ENCODE assay signal across 9 mouse cellular contexts in genomic region chr12:105027323-105027991, GRCm38 (mm10). TPM values are rescaled to one million over a fixed set of nuclear protein-coding genes. Genes with fewer than 3 reads are reported as not detected.
A peak's percentile ranks its signal among the peaks of the same experiment; 100 is the strongest.
DNase-seq lines count a peak whose midpoint lies in the region; ATAC-seq and TF ChIP-seq lines count a peak whose summit lies in the region.
"Had no signal": no experiment of that assay in that cellular context is flagged by ENCODE, and none has a peak within 500 bp of the region (broad histone marks: within the 10 kb centered on the region; RNA-seq: fewer than 3 reads in every experiment).

No protein-coding gene starts in this region.

- WGBS in forebrain, postnatal 0 days, result 34% methylated on average over 15 of the region's 15 CpGs
- 35% methylated on average over 15 of the region's 15 CpGs for WGBS in forebrain, embryonic 15.5 days
- WGBS in heart, embryonic 11.5 days (ENCODE audit: insufficient replicate concordance), result 28% methylated on average over 15 of the region's 15 CpGs

- H3K4me2 ChIP-seq in forebrain, postnatal 0 days (ENCODE audit: low read depth), result no peak overlapping the region
- no peak overlapping the region for H3K4me2 ChIP-seq in forebrain, embryonic 15.5 days (replicated peaks)
- H3K4me2 ChIP-seq in heart, embryonic 11.5 days, result no peak overlapping the region
- H3K4me2 ChIP-seq: midbrain, embryonic 12.5 days had no signal

- no peak overlapping the region for H3K27ac ChIP-seq in forebrain, postnatal 0 days (ENCODE audit: low read depth, low read length)
- H3K27ac ChIP-seq in forebrain, embryonic 15.5 days (replicated peaks), result no peak overlapping the region
- H3K27ac ChIP-seq in cortical plate, adult 2 months (ENCODE audit: insufficient read depth, low read length), result no peak overlapping the region
- H3K27ac ChIP-seq in heart, embryonic 11.5 days (ENCODE audit: low read depth, low read length), result peak overlapping the region; percentile 70
- H3K27ac ChIP-seq: midbrain, embryonic 12.5 days had no signal

- peaks cover 4% of the 10 kb centered on the region; the same call in 1 of the 2 replicates for H3K4me1 ChIP-seq in forebrain, postnatal 0 days (ENCODE audit: insufficient read depth)
- peaks cover 16% of the 10 kb centered on the region for H3K4me1 ChIP-seq in forebrain, embryonic 15.5 days
- no peaks in the 10 kb centered on the region for H3K4me1 ChIP-seq in cortical plate, adult 2 months (ENCODE audit: control insufficient read depth, insufficient read depth, low read length)
- peaks cover 9% of the 10 kb centered on the region for H3K4me1 ChIP-seq in heart, embryonic 11.5 days (ENCODE audit: control insufficient read depth, insufficient read depth, low read length)

- ATAC-seq in forebrain, postnatal 0 days, result no peak
- no peak for ATAC-seq in forebrain, embryonic 15.5 days (replicated peaks)
- ATAC-seq in heart, embryonic 11.5 days (replicated peaks; ENCODE audit: insufficient number of reproducible peaks, low FRiP score, low TSS enrichment), result no peak; the same call in 1 of the 2 replicates
- peak; percentile 36 for ATAC-seq in megakaryocyte-erythroid progenitor cell, adult 5-6 weeks (replicated peaks; ENCODE audit: low FRiP score, low TSS enrichment, poor library complexity, severe bottlenecking)

- TF ChIP-seq CTCF in forebrain, postnatal 0 days (IDR thresholded peaks at IDR 0.05; ENCODE audit: low read depth), result peak; percentile 68
- TF ChIP-seq CTCF in cortical plate, adult 2 months (IDR thresholded peaks at IDR 0.05; ENCODE audit: extremely low read depth, insufficient read depth, low read length), result peak; percentile 70

- H3K4me3 ChIP-seq in forebrain, postnatal 0 days (ENCODE audit: low read depth, low read length), result no peak overlapping the region
- H3K4me3 ChIP-seq in forebrain, embryonic 15.5 days, result no peak overlapping the region
- no peak overlapping the region for H3K4me3 ChIP-seq in cortical plate, adult 2 months (ENCODE audit: insufficient read depth, low read length)
- no peak overlapping the region for H3K4me3 ChIP-seq in heart, embryonic 11.5 days (ENCODE audit: low read depth, low read length)
- H3K4me3 ChIP-seq: midbrain, embryonic 12.5 days had no signal

- no peak overlapping the region for H3K9ac ChIP-seq in forebrain, postnatal 0 days
- no peak overlapping the region for H3K9ac ChIP-seq in forebrain, embryonic 15.5 days (replicated peaks)
- no peak overlapping the region for H3K9ac ChIP-seq in heart, embryonic 11.5 days (ENCODE audit: low read depth, low read length)
- H3K9ac ChIP-seq: midbrain, embryonic 12.5 days had no signal

- no peak for TF ChIP-seq POLR2A in cortical plate, adult 2 months (IDR thresholded peaks at IDR 0.05; ENCODE audit: extremely low read depth, insufficient read depth, low read length)

- no peaks in the 10 kb centered on the region for H3K9me3 ChIP-seq in forebrain, postnatal 0 days (ENCODE audit: low read length)
- no peaks in the 10 kb centered on the region for H3K9me3 ChIP-seq in forebrain, embryonic 15.5 days
- H3K9me3 ChIP-seq in heart, embryonic 11.5 days (replicated peaks; ENCODE audit: control insufficient read depth, low read length), result no peaks in the 10 kb centered on the region

- peak; percentile 55 for DNase-seq in forebrain, postnatal 0 days
- DNase-seq in NIH3T3 (ENCODE audit: low read depth), result peak; percentile 89
- peak; percentile 51 to 57 for DNase-seq in layer of hippocampus, postnatal 36 days
- DNase-seq in spleen, postnatal 36 days (ENCODE audit: low spot score in 2 of 2), result peak; percentile 85 to 92

- peaks cover 14% of the 10 kb centered on the region for H3K36me3 ChIP-seq in forebrain, postnatal 0 days (ENCODE audit: insufficient read depth)
- H3K36me3 ChIP-seq in forebrain, embryonic 15.5 days, result peaks cover 8% of the 10 kb centered on the region; the same call in 1 of the 2 replicates
- peaks cover 12% of the 10 kb centered on the region for H3K36me3 ChIP-seq in heart, embryonic 11.5 days (ENCODE audit: control insufficient read depth, insufficient read depth, low read length)

- H3K27me3 ChIP-seq in forebrain, postnatal 0 days (ENCODE audit: insufficient read depth, low read length), result no peaks in the 10 kb centered on the region
- H3K27me3 ChIP-seq in forebrain, embryonic 15.5 days, result no peaks in the 10 kb centered on the region
- no peaks in the 10 kb centered on the region for H3K27me3 ChIP-seq in heart, embryonic 11.5 days (ENCODE audit: control insufficient read depth, insufficient read depth, low read length)
- H3K27me3 ChIP-seq: midbrain, embryonic 12.5 days had no signal

RNA-seq across cellular contexts. Expression of gene Glrx5, which starts 5.0 kb away (rescaled TPM):
- total RNA-seq in forebrain, postnatal 0 days (2014; rRNA removed), result 47.4 and 84.5 TPM in 2 replicates
- 177 and 205 TPM in 2 replicates for polyA plus RNA-seq in forebrain, postnatal 0 days (2015; fragmentation: Nextera tagmentation; extraction: Ambion mirVana)
- 145 and 149 TPM in 2 replicates for polyA plus RNA-seq in forebrain, embryonic 15.5 days (2015; fragmentation: Nextera tagmentation; extraction: Ambion mirVana)
- 64.3 and 69.7 TPM in 2 replicates for polyA plus RNA-seq in cortical plate, adult 2 months (2012; rRNA removed)
- polyA plus RNA-seq in heart, embryonic 11.5 days (2014; fragmentation: Nextera tagmentation; extraction: Ambion mirVana), result 214 and 254 TPM in 2 replicates
- 10 to 100 TPM; 45.6 to 45.9 TPM for total RNA-seq in layer of hippocampus, postnatal 36 days (2021)
- 112 and 193 TPM in 2 replicates for total RNA-seq in megakaryocyte-erythroid progenitor cell, adult 5-6 weeks (2014; fragmentation: Nextera tagmentation)
- total RNA-seq in megakaryocyte-erythroid progenitor cell, adult 5-6 weeks (2017), result 59.2 and 86.9 TPM in 2 replicates

RNA-seq across cellular contexts. Expression of gene Syne3, which starts 17.8 kb away (rescaled TPM):
- total RNA-seq in forebrain, postnatal 0 days (2014; rRNA removed), result 0.92 and 1.8 TPM in 2 replicates
- 0.28 and 0.54 TPM in 2 replicates for polyA plus RNA-seq in forebrain, postnatal 0 days (2015; fragmentation: Nextera tagmentation; extraction: Ambion mirVana)
- polyA plus RNA-seq in forebrain, embryonic 15.5 days (2015; fragmentation: Nextera tagmentation; extraction: Ambion mirVana), result 0.11 TPM in 1 of 2 replicates, not detected in the other
- 0.68 and 0.90 TPM in 2 replicates for polyA plus RNA-seq in cortical plate, adult 2 months (2012; rRNA removed)
- 0.10 and 0.42 TPM in 2 replicates for polyA plus RNA-seq in heart, embryonic 11.5 days (2014; fragmentation: Nextera tagmentation; extraction: Ambion mirVana)
- total RNA-seq in layer of hippocampus, postnatal 36 days (2021), result 1 to 10 TPM; 1.3 to 2.0 TPM
- total RNA-seq in megakaryocyte-erythroid progenitor cell, adult 5-6 weeks (2014; fragmentation: Nextera tagmentation), result 10.9 and 15.7 TPM in 2 replicates
- 9.1 and 9.7 TPM in 2 replicates for total RNA-seq in megakaryocyte-erythroid progenitor cell, adult 5-6 weeks (2017)
